Mouse (Mus musculus): Measurements from ENCODE around the gene Add3.

GRCm38 (mm10) chr19:53119255-53119795 is 20.9 kb upstream of the Add3 start:
- TF ChIP-seq CTCF (IDR thresholded peaks at IDR 0.05; ENCODE audit: insufficient read depth, low read depth, low read length), result no peak
- no peak for TF ChIP-seq POLR2A (IDR thresholded peaks at IDR 0.05; ENCODE audit: insufficient read depth, low read depth, low read length)

Measured in olfactory bulb, adult 2 months (tissue).